Mouse (Mus musculus): ENCODE data around the gene Tsnax. TPM values are rescaled to one million over a fixed set of nuclear protein-coding genes. Genes with fewer than 3 reads are reported as not detected.

Gene Tsnax
- total and polyA plus RNA-seq, 3 experiments: 17.6 to 49.7 (median 25.5) TPM

GRCm38 (mm10) chr8:125060904-125061303, 48.1 kb downstream of the Tsnax start:
- no peaks in the 10 kb centered on the region for H3K36me3 ChIP-seq (replicated peaks)
- peaks cover 45% of the 10 kb centered on the region for H3K9me3 ChIP-seq (replicated peaks)
- no peak overlapping the region for H3K4me3 ChIP-seq (ENCODE audit: low read depth, low read length)
- no peak for TF ChIP-seq TAL1 (conservative IDR thresholded peaks at IDR 0.05; ENCODE audit: low read depth, low read length)
- TF ChIP-seq CTCF (IDR thresholded peaks at IDR 0.05; ENCODE audit: low read depth, low read length): no peak
- no peak for TF ChIP-seq GATA2 (IDR thresholded peaks at IDR 0.05; ENCODE audit: borderline replicate concordance, low read depth, low read length)
- no peak for TF ChIP-seq POLR2AphosphoS5 (IDR thresholded peaks at IDR 0.05; ENCODE audit: insufficient replicate concordance, low read depth, low read length)
- TF ChIP-seq GATA1 (IDR thresholded peaks at IDR 0.05; ENCODE audit: borderline replicate concordance, low read length): no peak
- DNase-seq (ENCODE audit: low spot score) (no peak), ATAC-seq (ENCODE audit: extremely low read depth, insufficient number of reproducible peaks, low FRiP score, poor library complexity, severe bottlenecking) (no peak)
- H3K27me3 ChIP-seq (ENCODE audit: insufficient read depth, low read length): no peaks in the 10 kb centered on the region
- no peaks in the 10 kb centered on the region for H3K4me1 ChIP-seq (ENCODE audit: insufficient read depth, low read depth, low read length)

- Histone ChIP-seq H3K4me1 (ENCODE audit: insufficient read depth, low read depth, low read length) (no peaks in the 10 kb centered on the region), H3K27me3 (ENCODE audit: insufficient read depth, low read length) (no peaks in the 10 kb centered on the region), H3K4me3 (ENCODE audit: low read depth, low read length) (no peak overlapping the region), H3K9me3 (replicated peaks) (peaks cover 59% of the 10 kb centered on the region), H3K36me3 (replicated peaks) (no peaks in the 10 kb centered on the region)
- no peak for TF ChIP-seq GATA1 (IDR thresholded peaks at IDR 0.05; ENCODE audit: borderline replicate concordance, low read length)
- TF ChIP-seq POLR2AphosphoS5 (IDR thresholded peaks at IDR 0.05; ENCODE audit: insufficient replicate concordance, low read depth, low read length): no peak
- no peak for TF ChIP-seq TAL1 (conservative IDR thresholded peaks at IDR 0.05; ENCODE audit: low read depth, low read length)
- TF ChIP-seq CTCF (IDR thresholded peaks at IDR 0.05; ENCODE audit: low read depth, low read length): no peak
- TF ChIP-seq GATA2 (IDR thresholded peaks at IDR 0.05; ENCODE audit: borderline replicate concordance, low read depth, low read length): no peak
- DNase-seq (ENCODE audit: low spot score): no peak
- no peak for ATAC-seq (ENCODE audit: extremely low read depth, insufficient number of reproducible peaks, low FRiP score, poor library complexity, severe bottlenecking)
Observed at GRCm38 (mm10) chr8:125065596-125065995, 52.8 kb downstream of the Tsnax start.

- Histone ChIP-seq H3K9me3 (replicated peaks) (peaks cover 52% of the 10 kb centered on the region), H3K27me3 (ENCODE audit: insufficient read depth, low read length) (no peaks in the 10 kb centered on the region), H3K36me3 (replicated peaks) (no peaks in the 10 kb centered on the region), H3K4me1 (ENCODE audit: insufficient read depth, low read depth, low read length) (no peaks in the 10 kb centered on the region), H3K4me3 (ENCODE audit: low read depth, low read length) (no peak overlapping the region)
- ATAC-seq (ENCODE audit: extremely low read depth, insufficient number of reproducible peaks, low FRiP score, poor library complexity, severe bottlenecking) (no peak), DNase-seq (ENCODE audit: low spot score) (no peak)
- no peak for TF ChIP-seq POLR2AphosphoS5 (IDR thresholded peaks at IDR 0.05; ENCODE audit: insufficient replicate concordance, low read depth, low read length)
- TF ChIP-seq TAL1 (conservative IDR thresholded peaks at IDR 0.05; ENCODE audit: low read depth, low read length): no peak
- no peak for TF ChIP-seq CTCF (IDR thresholded peaks at IDR 0.05; ENCODE audit: low read depth, low read length)
- no peak for TF ChIP-seq GATA1 (IDR thresholded peaks at IDR 0.05; ENCODE audit: borderline replicate concordance, low read length)
- TF ChIP-seq GATA2 (IDR thresholded peaks at IDR 0.05; ENCODE audit: borderline replicate concordance, low read depth, low read length): no peak
Observed at GRCm38 (mm10) chr8:125066913-125067595, 54.3 kb downstream of the Tsnax start.

- Histone ChIP-seq H3K4me1 (ENCODE audit: insufficient read depth, low read depth, low read length) (no peaks in the 10 kb centered on the region), H3K4me3 (ENCODE audit: low read depth, low read length) (no peak overlapping the region), H3K9me3 (replicated peaks) (peaks cover 52% of the 10 kb centered on the region), H3K27me3 (ENCODE audit: insufficient read depth, low read length) (no peaks in the 10 kb centered on the region), H3K36me3 (replicated peaks) (no peaks in the 10 kb centered on the region)
- no peak for DNase-seq (ENCODE audit: low spot score)
- no peak for ATAC-seq (ENCODE audit: extremely low read depth, insufficient number of reproducible peaks, low FRiP score, poor library complexity, severe bottlenecking)
- TF ChIP-seq CTCF (IDR thresholded peaks at IDR 0.05; ENCODE audit: low read depth, low read length) (no peak), GATA2 (IDR thresholded peaks at IDR 0.05; ENCODE audit: borderline replicate concordance, low read depth, low read length) (no peak), GATA1 (IDR thresholded peaks at IDR 0.05; ENCODE audit: borderline replicate concordance, low read length) (no peak), POLR2AphosphoS5 (IDR thresholded peaks at IDR 0.05; ENCODE audit: insufficient replicate concordance, low read depth, low read length) (no peak), TAL1 (conservative IDR thresholded peaks at IDR 0.05; ENCODE audit: low read depth, low read length) (no peak)
Observed at GRCm38 (mm10) chr8:125067596-125067960, 54.8 kb downstream of the Tsnax start.

GRCm38 (mm10) chr8:125068146-125068905, 55.5 kb downstream of the Tsnax start:
- DNase-seq (ENCODE audit: low spot score): no peak
- Histone ChIP-seq H3K4me3 (ENCODE audit: low read depth, low read length) (no peak overlapping the region), H3K27me3 (ENCODE audit: insufficient read depth, low read length) (no peaks in the 10 kb centered on the region), H3K4me1 (ENCODE audit: insufficient read depth, low read depth, low read length) (no peaks in the 10 kb centered on the region), H3K36me3 (replicated peaks) (no peaks in the 10 kb centered on the region), H3K9me3 (replicated peaks) (peaks cover 54% of the 10 kb centered on the region)
- TF ChIP-seq GATA1 (IDR thresholded peaks at IDR 0.05; ENCODE audit: borderline replicate concordance, low read length): no peak
- TF ChIP-seq CTCF (IDR thresholded peaks at IDR 0.05; ENCODE audit: low read depth, low read length): no peak
- TF ChIP-seq TAL1 (conservative IDR thresholded peaks at IDR 0.05; ENCODE audit: low read depth, low read length): no peak
- TF ChIP-seq POLR2AphosphoS5 (IDR thresholded peaks at IDR 0.05; ENCODE audit: insufficient replicate concordance, low read depth, low read length): no peak
- TF ChIP-seq GATA2 (IDR thresholded peaks at IDR 0.05; ENCODE audit: borderline replicate concordance, low read depth, low read length): no peak
- no peak for ATAC-seq (ENCODE audit: extremely low read depth, insufficient number of reproducible peaks, low FRiP score, poor library complexity, severe bottlenecking)

GRCm38 (mm10) chr8:125069304-125069703, 56.5 kb downstream of the Tsnax start:
- Histone ChIP-seq H3K36me3 (replicated peaks) (no peaks in the 10 kb centered on the region), H3K9me3 (replicated peaks) (peaks cover 64% of the 10 kb centered on the region), H3K4me3 (ENCODE audit: low read depth, low read length) (no peak overlapping the region), H3K27me3 (ENCODE audit: insufficient read depth, low read length) (no peaks in the 10 kb centered on the region), H3K4me1 (ENCODE audit: insufficient read depth, low read depth, low read length) (no peaks in the 10 kb centered on the region)
- DNase-seq (ENCODE audit: low spot score): no peak
- TF ChIP-seq GATA1 (IDR thresholded peaks at IDR 0.05; ENCODE audit: borderline replicate concordance, low read length) (no peak), CTCF (IDR thresholded peaks at IDR 0.05; ENCODE audit: low read depth, low read length) (no peak), TAL1 (conservative IDR thresholded peaks at IDR 0.05; ENCODE audit: low read depth, low read length) (no peak), POLR2AphosphoS5 (IDR thresholded peaks at IDR 0.05; ENCODE audit: insufficient replicate concordance, low read depth, low read length) (no peak), GATA2 (IDR thresholded peaks at IDR 0.05; ENCODE audit: borderline replicate concordance, low read depth, low read length) (no peak)
- no peak for ATAC-seq (ENCODE audit: extremely low read depth, insufficient number of reproducible peaks, low FRiP score, poor library complexity, severe bottlenecking)

Data from G1E (cell line).